Comparison of ENCODE assay signal across 31 mouse cellular contexts in genomic region chr2:89562706-89563105, GRCm38 (mm10). TPM values are rescaled to one million over a fixed set of nuclear protein-coding genes. Genes with fewer than 3 reads are reported as not detected.
"Had no signal": no experiment of that assay in that cellular context is flagged by ENCODE, and none has a peak within 500 bp of the region (broad histone marks: within the 10 kb centered on the region; RNA-seq: fewer than 3 reads in every experiment).

No protein-coding gene starts in this region.

RNA-seq across cellular contexts. Expression of gene Olfr1245, which starts 15.5 kb away (rescaled TPM):
- polyA plus RNA-seq: limb, embryonic 10.5 days; limb, embryonic 11.5 days; limb, embryonic 12.5 days; limb, embryonic 13.5 days; limb, embryonic 14.5 days; limb, embryonic 15.5 days; liver, adult 2 months; liver, embryonic 11.5 days; liver, embryonic 12.5 days; liver, embryonic 13.5 days; liver, embryonic 14.5 days; liver, embryonic 15.5 days; liver, embryonic 16.5 days; liver, postnatal 0 days; lung, adult 2 months; lung, embryonic 14.5 days; lung, embryonic 15.5 days; lung, embryonic 16.5 days; lung, postnatal 0 days; macrophage; midbrain, embryonic 10.5 days; midbrain, embryonic 11.5 days; midbrain, embryonic 12.5 days; midbrain, embryonic 13.5 days; midbrain, embryonic 14.5 days; midbrain, embryonic 15.5 days; midbrain, embryonic 16.5 days; midbrain, postnatal 0 days; myocyte; neural tube, embryonic 11.5 days; neural tube, embryonic 12.5 days had no signal

RNA-seq across cellular contexts. Expression of gene Olfr1246, which starts 30.3 kb away (rescaled TPM):
- polyA plus RNA-seq: limb, embryonic 10.5 days; limb, embryonic 11.5 days; limb, embryonic 12.5 days; limb, embryonic 13.5 days; limb, embryonic 14.5 days; limb, embryonic 15.5 days; liver, adult 2 months; liver, embryonic 11.5 days; liver, embryonic 12.5 days; liver, embryonic 13.5 days; liver, embryonic 14.5 days; liver, embryonic 15.5 days; liver, embryonic 16.5 days; liver, postnatal 0 days; lung, adult 2 months; lung, embryonic 14.5 days; lung, embryonic 15.5 days; lung, embryonic 16.5 days; lung, postnatal 0 days; macrophage; midbrain, embryonic 10.5 days; midbrain, embryonic 11.5 days; midbrain, embryonic 12.5 days; midbrain, embryonic 13.5 days; midbrain, embryonic 14.5 days; midbrain, embryonic 15.5 days; midbrain, embryonic 16.5 days; midbrain, postnatal 0 days; myocyte; neural tube, embryonic 11.5 days; neural tube, embryonic 12.5 days had no signal

RNA-seq across cellular contexts. Expression of gene Olfr1243, which starts 31.4 kb away (rescaled TPM):
- polyA plus RNA-seq: limb, embryonic 10.5 days; limb, embryonic 11.5 days; limb, embryonic 12.5 days; limb, embryonic 13.5 days; limb, embryonic 14.5 days; limb, embryonic 15.5 days; liver, adult 2 months; liver, embryonic 11.5 days; liver, embryonic 12.5 days; liver, embryonic 13.5 days; liver, embryonic 14.5 days; liver, embryonic 15.5 days; liver, embryonic 16.5 days; liver, postnatal 0 days; lung, adult 2 months; lung, embryonic 14.5 days; lung, embryonic 15.5 days; lung, embryonic 16.5 days; lung, postnatal 0 days; macrophage; midbrain, embryonic 10.5 days; midbrain, embryonic 11.5 days; midbrain, embryonic 12.5 days; midbrain, embryonic 13.5 days; midbrain, embryonic 14.5 days; midbrain, embryonic 15.5 days; midbrain, embryonic 16.5 days; midbrain, postnatal 0 days; myocyte; neural tube, embryonic 11.5 days; neural tube, embryonic 12.5 days had no signal

RNA-seq across cellular contexts. Expression of gene Olfr1247, which starts 51.2 kb away (rescaled TPM):
- polyA plus RNA-seq: limb, embryonic 10.5 days; limb, embryonic 11.5 days; limb, embryonic 12.5 days; limb, embryonic 13.5 days; limb, embryonic 14.5 days; limb, embryonic 15.5 days; liver, adult 2 months; liver, embryonic 11.5 days; liver, embryonic 12.5 days; liver, embryonic 13.5 days; liver, embryonic 14.5 days; liver, embryonic 15.5 days; liver, embryonic 16.5 days; liver, postnatal 0 days; lung, adult 2 months; lung, embryonic 14.5 days; lung, embryonic 15.5 days; lung, embryonic 16.5 days; lung, postnatal 0 days; macrophage; midbrain, embryonic 10.5 days; midbrain, embryonic 11.5 days; midbrain, embryonic 12.5 days; midbrain, embryonic 13.5 days; midbrain, embryonic 14.5 days; midbrain, embryonic 15.5 days; midbrain, embryonic 16.5 days; midbrain, postnatal 0 days; myocyte; neural tube, embryonic 11.5 days; neural tube, embryonic 12.5 days had no signal

RNA-seq across cellular contexts. Expression of gene Olfr1248, which starts 55.3 kb away (rescaled TPM):
- polyA plus RNA-seq: limb, embryonic 10.5 days; limb, embryonic 11.5 days; limb, embryonic 12.5 days; limb, embryonic 13.5 days; limb, embryonic 14.5 days; limb, embryonic 15.5 days; liver, adult 2 months; liver, embryonic 11.5 days; liver, embryonic 12.5 days; liver, embryonic 13.5 days; liver, embryonic 14.5 days; liver, embryonic 15.5 days; liver, embryonic 16.5 days; liver, postnatal 0 days; lung, adult 2 months; lung, embryonic 14.5 days; lung, embryonic 15.5 days; lung, embryonic 16.5 days; lung, postnatal 0 days; macrophage; midbrain, embryonic 10.5 days; midbrain, embryonic 11.5 days; midbrain, embryonic 12.5 days; midbrain, embryonic 13.5 days; midbrain, embryonic 14.5 days; midbrain, embryonic 15.5 days; midbrain, embryonic 16.5 days; midbrain, postnatal 0 days; myocyte; neural tube, embryonic 11.5 days; neural tube, embryonic 12.5 days had no signal
